In genomic region chr7:27306161-27307160, GRCm38 (mm10) we compare ENCODE assay signal across 10 mouse cellular contexts. TPM values are rescaled to one million over a fixed set of nuclear protein-coding genes. Genes with fewer than 3 reads are reported as not detected.
DNase-seq lines count a peak whose midpoint lies in the region; ATAC-seq and TF ChIP-seq lines count a peak whose summit lies in the region.
"Had no signal": no experiment of that assay in that cellular context is flagged by ENCODE, and none has a peak within 500 bp of the region (broad histone marks: within the 10 kb centered on the region; RNA-seq: fewer than 3 reads in every experiment).

No protein-coding gene starts in this region.

- no peaks in the 10 kb centered on the region for H3K9me3 ChIP-seq in hindbrain, postnatal 0 days (ENCODE audit: low read length)
- no peaks in the 10 kb centered on the region for H3K9me3 ChIP-seq in hindbrain, embryonic 13.5 days
- H3K9me3 ChIP-seq in hindbrain, embryonic 14.5 days (ENCODE audit: control insufficient read depth, low read length), result no peaks in the 10 kb centered on the region
- H3K9me3 ChIP-seq: embryonic facial prominence, embryonic 13.5 days; limb, embryonic 12.5 days had no signal

- ATAC-seq in hindbrain, postnatal 0 days, result no peak
- no peak for ATAC-seq in hindbrain, embryonic 13.5 days (ENCODE audit: low FRiP score)
- ATAC-seq in hindbrain, embryonic 14.5 days (ENCODE audit: low FRiP score), result no peak

- no peak overlapping the region for H3K4me3 ChIP-seq in hindbrain, postnatal 0 days (ENCODE audit: low read length)
- H3K4me3 ChIP-seq in hindbrain, embryonic 13.5 days, result no peak overlapping the region
- H3K4me3 ChIP-seq in embryonic fibroblast, embryonic 13.5 days (ENCODE audit: insufficient read depth, low read length), result no peak overlapping the region
- H3K4me3 ChIP-seq in hindbrain, embryonic 14.5 days (replicated peaks; ENCODE audit: low read length), result no peak overlapping the region
- H3K4me3 ChIP-seq: embryonic facial prominence, embryonic 13.5 days; limb, embryonic 12.5 days had no signal

- TF ChIP-seq POLR2A in embryonic fibroblast, embryonic 13.5 days (IDR thresholded peaks at IDR 0.05; ENCODE audit: low read depth, low read length), result no peak

- no peaks in the 10 kb centered on the region for H3K36me3 ChIP-seq in hindbrain, postnatal 0 days (ENCODE audit: insufficient read depth, low read length)
- H3K36me3 ChIP-seq in hindbrain, embryonic 13.5 days, result no peaks in the 10 kb centered on the region
- no peaks in the 10 kb centered on the region; the same call in 1 of the 2 replicates for H3K36me3 ChIP-seq in hindbrain, embryonic 14.5 days (replicated peaks; ENCODE audit: control insufficient read depth, insufficient read depth)
- H3K36me3 ChIP-seq: limb, embryonic 12.5 days had no signal

- DNase-seq in hindbrain, postnatal 0 days (ENCODE audit: low spot score), result peak; percentile 35
- peak; percentile 60 for DNase-seq in urinary bladder, postnatal 25 days (ENCODE audit: low spot score)
- DNase-seq in urinary bladder, postnatal 4 days (ENCODE audit: low spot score in 2 of 2), result no peak
- peak; percentile 72 for DNase-seq in thymus, postnatal 4 days
- DNase-seq in hindbrain, embryonic 14.5 days (ENCODE audit: low spot score), result no peak
- no peak for DNase-seq in cerebellum, adult 9-10 months

- H3K4me1 ChIP-seq in hindbrain, postnatal 0 days (ENCODE audit: insufficient read depth, low read length), result no peaks in the 10 kb centered on the region
- peaks cover 17% of the 10 kb centered on the region for H3K4me1 ChIP-seq in hindbrain, embryonic 13.5 days (replicated peaks)
- H3K4me1 ChIP-seq in embryonic fibroblast, embryonic 13.5 days (ENCODE audit: control insufficient read depth, insufficient read depth, low read length), result no peaks in the 10 kb centered on the region
- peaks cover 3% of the 10 kb centered on the region; the same call in 1 of the 2 replicates for H3K4me1 ChIP-seq in hindbrain, embryonic 14.5 days (replicated peaks; ENCODE audit: control insufficient read depth, insufficient read depth, low read length)

- 77% methylated on average over 24 of the region's 24 CpGs for WGBS in hindbrain, postnatal 0 days
- WGBS in hindbrain, embryonic 13.5 days, result 78% methylated on average over 24 of the region's 24 CpGs
- 77% methylated on average over 24 of the region's 24 CpGs for WGBS in hindbrain, embryonic 14.5 days

- H3K9ac ChIP-seq in hindbrain, postnatal 0 days (replicated peaks; ENCODE audit: low read length), result no peak overlapping the region
- H3K9ac ChIP-seq in hindbrain, embryonic 13.5 days, result no peak overlapping the region
- H3K9ac ChIP-seq in hindbrain, embryonic 14.5 days, result no peak overlapping the region
- H3K9ac ChIP-seq: embryonic facial prominence, embryonic 13.5 days; limb, embryonic 12.5 days had no signal

- no peak overlapping the region for H3K27ac ChIP-seq in hindbrain, postnatal 0 days
- no peak overlapping the region for H3K27ac ChIP-seq in hindbrain, embryonic 13.5 days
- no peak overlapping the region for H3K27ac ChIP-seq in embryonic fibroblast, embryonic 13.5 days (ENCODE audit: insufficient read depth, low read length)
- no peak overlapping the region for H3K27ac ChIP-seq in hindbrain, embryonic 14.5 days
- H3K27ac ChIP-seq: embryonic facial prominence, embryonic 13.5 days; limb, embryonic 12.5 days had no signal

- no peaks in the 10 kb centered on the region for H3K27me3 ChIP-seq in hindbrain, postnatal 0 days (ENCODE audit: insufficient read depth, low read length)
- peaks cover 43% of the 10 kb centered on the region for H3K27me3 ChIP-seq in hindbrain, embryonic 13.5 days
- peaks cover 11% of the 10 kb centered on the region; the same call in 1 of the 2 replicates for H3K27me3 ChIP-seq in hindbrain, embryonic 14.5 days (ENCODE audit: control insufficient read depth, insufficient read depth, low read length)

- TF ChIP-seq CTCF in hindbrain, postnatal 0 days (IDR thresholded peaks at IDR 0.05; ENCODE audit: low read depth), result peak; percentile 74
- peak; percentile 55; the same call in 1 of the 2 replicates for TF ChIP-seq CTCF in embryonic fibroblast, embryonic 13.5 days (IDR thresholded peaks at IDR 0.05; ENCODE audit: borderline replicate concordance, insufficient read depth, low read length)

- H3K4me2 ChIP-seq in hindbrain, postnatal 0 days (ENCODE audit: low read depth, low read length), result no peak overlapping the region
- H3K4me2 ChIP-seq in hindbrain, embryonic 13.5 days, result no peak overlapping the region
- no peak overlapping the region for H3K4me2 ChIP-seq in hindbrain, embryonic 14.5 days (replicated peaks)
- H3K4me2 ChIP-seq: embryonic facial prominence, embryonic 13.5 days; limb, embryonic 12.5 days had no signal

RNA-seq across cellular contexts. Expression of gene Ltbp4, which starts 31.0 kb away (rescaled TPM):
- 34.8 and 41.2 TPM in 2 replicates for total RNA-seq in hindbrain, postnatal 0 days (2014; rRNA removed)
- 10.5 and 10.6 TPM in 2 replicates for polyA plus RNA-seq in hindbrain, postnatal 0 days (2015; fragmentation: Nextera tagmentation; extraction: Ambion mirVana)
- 5.4 and 6.0 TPM in 2 replicates for polyA plus RNA-seq in hindbrain, embryonic 13.5 days (2015; fragmentation: Nextera tagmentation; extraction: Ambion mirVana)
- 46.5 and 50.6 TPM in 2 replicates for polyA plus RNA-seq in embryonic fibroblast, embryonic 13.5 days (2011; ENCODE audit: insufficient read length, low read depth, missing spikeins)
- 10.4 TPM in 2 replicates for polyA plus RNA-seq in hindbrain, embryonic 14.5 days (2014; fragmentation: Nextera tagmentation; extraction: Ambion mirVana)

RNA-seq across cellular contexts. Expression of gene Numbl, which starts 48.2 kb away (rescaled TPM):
- total RNA-seq in hindbrain, postnatal 0 days (2014; rRNA removed), result 140 and 161 TPM in 2 replicates
- polyA plus RNA-seq in hindbrain, postnatal 0 days (2015; fragmentation: Nextera tagmentation; extraction: Ambion mirVana), result 55.9 and 59.5 TPM in 2 replicates
- 48.4 and 49.6 TPM in 2 replicates for polyA plus RNA-seq in hindbrain, embryonic 13.5 days (2015; fragmentation: Nextera tagmentation; extraction: Ambion mirVana)
- polyA plus RNA-seq in embryonic fibroblast, embryonic 13.5 days (2011; ENCODE audit: insufficient read length, low read depth, missing spikeins), result 47.6 and 51.7 TPM in 2 replicates
- polyA plus RNA-seq in hindbrain, embryonic 14.5 days (2014; fragmentation: Nextera tagmentation; extraction: Ambion mirVana), result 36.2 and 39.2 TPM in 2 replicates

RNA-seq across cellular contexts. Expression of gene Shkbp1, which starts 49.4 kb away (rescaled TPM):
- total RNA-seq in hindbrain, postnatal 0 days (2014; rRNA removed), result 27.0 and 31.2 TPM in 2 replicates
- polyA plus RNA-seq in hindbrain, postnatal 0 days (2015; fragmentation: Nextera tagmentation; extraction: Ambion mirVana), result 20.0 and 20.2 TPM in 2 replicates
- polyA plus RNA-seq in hindbrain, embryonic 13.5 days (2015; fragmentation: Nextera tagmentation; extraction: Ambion mirVana), result 61.8 and 62.5 TPM in 2 replicates
- 35.9 and 41.2 TPM in 2 replicates for polyA plus RNA-seq in embryonic fibroblast, embryonic 13.5 days (2011; ENCODE audit: insufficient read length, low read depth, missing spikeins)
- 30.6 and 34.6 TPM in 2 replicates for polyA plus RNA-seq in hindbrain, embryonic 14.5 days (2014; fragmentation: Nextera tagmentation; extraction: Ambion mirVana)

RNA-seq across cellular contexts. Expression of gene Gm20479, which starts 50.8 kb away (rescaled TPM):
- total RNA-seq in hindbrain, postnatal 0 days (2014; rRNA removed), result not detected in 2 replicates
- not detected in 2 replicates for polyA plus RNA-seq in hindbrain, postnatal 0 days (2015; fragmentation: Nextera tagmentation; extraction: Ambion mirVana)
- not detected in 2 replicates for polyA plus RNA-seq in hindbrain, embryonic 13.5 days (2015; fragmentation: Nextera tagmentation; extraction: Ambion mirVana)
- 6.2 TPM in 1 of 2 replicates, not detected in the other for polyA plus RNA-seq in embryonic fibroblast, embryonic 13.5 days (2011; ENCODE audit: insufficient read length, low read depth, missing spikeins)
- not detected in 2 replicates for polyA plus RNA-seq in hindbrain, embryonic 14.5 days (2014; fragmentation: Nextera tagmentation; extraction: Ambion mirVana)
- polyA plus RNA-seq: embryonic facial prominence, embryonic 13.5 days; limb, embryonic 12.5 days had no signal

Comparison
In these comparisons a context has a peak if more than half of its experiments do, and no peak if none do; other contexts are left out.
1. DNase-seq: peak in hindbrain, postnatal 0 days (single experiment), urinary bladder, postnatal 25 days (single experiment) and thymus, postnatal 4 days (single experiment); none in urinary bladder, postnatal 4 days (0 of 2), hindbrain, embryonic 14.5 days (single experiment) and cerebellum, adult 9-10 months (single experiment).